Mouse (Mus musculus): ENCODE data around the gene Rab5if. TPM values are rescaled to one million over a fixed set of nuclear protein-coding genes. Genes with fewer than 3 reads are reported as not detected.
A peak's percentile ranks its signal among the peaks of the same experiment; 100 is the strongest.
"Not testable (repeated sequence)": the region's sequence is repeated elsewhere in the genome, so short reads cannot be mapped to it uniquely, and the experiment has no call there.

The Rab5if gene
- 100 to 1,000 TPM; 223 to 330 TPM for total RNA-seq (2021)
- long read RNA-seq, experiment 1, transcript Rab5if-201 (4 exons, 1,045 nt) = major isoform, 76 of 84 reads
- long read RNA-seq, experiment 1, partial matches to known transcripts = 3 of 84 reads
- long read RNA-seq, experiment 1, other reads (novel, unspliced or antisense) = 3 of 84 reads
- long read RNA-seq, experiment 2, transcript Rab5if-203 (3 exons, 765 nt) = minor isoform, 5 of 435 reads
- long read RNA-seq, experiment 2, transcript Rab5if-201 (4 exons, 1,045 nt) = major isoform, 407 of 435 reads
- long read RNA-seq, experiment 2, partial matches to known transcripts = 14 of 435 reads
- long read RNA-seq, experiment 2, other reads (novel, unspliced or antisense) = 8 of 435 reads

GRCm38 (mm10) chr2:156862772-156863486 lies at the start of gene Rab5if:
TSS of gene Rab5if (plus strand) at chr2:156863128.
- DNase-seq (ENCODE audit: low spot score in 2 of 2) = peak; percentile 97 to 99

- no peak for DNase-seq (ENCODE audit: low spot score in 2 of 2)
These were observed 48.6 kb upstream of the Rab5if start for GRCm38 (mm10) chr2:156814344-156814801.

- no peak for DNase-seq (ENCODE audit: low spot score in 2 of 2)
These were observed 48.0 kb upstream of the Rab5if start for GRCm38 (mm10) chr2:156814893-156815292.

GRCm38 (mm10) chr2:156815412-156815811 lies 47.5 kb upstream of the Rab5if start:
- DNase-seq (ENCODE audit: low spot score in 2 of 2) = no peak

GRCm38 (mm10) chr2:156816116-156816515 lies 46.8 kb upstream of the Rab5if start:
- DNase-seq (ENCODE audit: low spot score in 2 of 2) = no peak

GRCm38 (mm10) chr2:156825128-156825527 lies 37.8 kb upstream of the Rab5if start:
- not testable (repeated sequence) for DNase-seq (ENCODE audit: low spot score in 2 of 2)

- no peak for DNase-seq (ENCODE audit: low spot score in 2 of 2)
These were observed 28.6 kb upstream of the Rab5if start for GRCm38 (mm10) chr2:156834336-156834735.

GRCm38 (mm10) chr2:156838839-156839238 lies 24.1 kb upstream of the Rab5if start:
- DNase-seq (ENCODE audit: low spot score in 2 of 2) = no peak

GRCm38 (mm10) chr2:156839319-156840191 lies 23.4 kb upstream of the Rab5if start, which contains the start of gene Tgif2:
TSS of gene Tgif2 (plus strand) at chr2:156840007.
- DNase-seq (ENCODE audit: low spot score in 2 of 2) = peak; percentile 25 to 37

GRCm38 (mm10) chr2:156840301-156841027 lies 22.5 kb upstream of the Rab5if start:
- peak; percentile 22 to 31 for DNase-seq (ENCODE audit: low spot score in 2 of 2)

- peak; percentile 38 to 52 for DNase-seq (ENCODE audit: low spot score in 2 of 2)
These were observed 21.7 kb upstream of the Rab5if start for GRCm38 (mm10) chr2:156841028-156841840.

GRCm38 (mm10) chr2:156841841-156842706 lies 20.9 kb upstream of the Rab5if start:
- peak; percentile 51 to 53 for DNase-seq (ENCODE audit: low spot score in 2 of 2)

- DNase-seq (ENCODE audit: low spot score in 2 of 2) = no peak
These were observed 20.2 kb upstream of the Rab5if start for GRCm38 (mm10) chr2:156842711-156843110.

GRCm38 (mm10) chr2:156843331-156843730 lies 19.6 kb upstream of the Rab5if start:
- DNase-seq (ENCODE audit: low spot score in 2 of 2) = no peak

GRCm38 (mm10) chr2:156844715-156845114 lies 18.2 kb upstream of the Rab5if start:
- DNase-seq (ENCODE audit: low spot score in 2 of 2) = no peak

- no peak for DNase-seq (ENCODE audit: low spot score in 2 of 2)
These were observed 15.3 kb upstream of the Rab5if start for GRCm38 (mm10) chr2:156847653-156848052.

GRCm38 (mm10) chr2:156848526-156849182 lies 14.3 kb upstream of the Rab5if start:
- no peak for DNase-seq (ENCODE audit: low spot score in 2 of 2)

GRCm38 (mm10) chr2:156850505-156850904 lies 12.4 kb upstream of the Rab5if start:
- no peak for DNase-seq (ENCODE audit: low spot score in 2 of 2)
